Mouse (Mus musculus): ENCODE results near the gene Zc3h13. TPM values are rescaled to one million over a fixed set of nuclear protein-coding genes. Genes with fewer than 3 reads are reported as not detected.
A peak's percentile ranks its signal among the peaks of the same experiment; 100 is the strongest.

Zc3h13 gene
- 10 to 100 TPM; 20.2 to 23.9 TPM for total RNA-seq (2021)
- long read RNA-seq, experiment 1, full-length matches to known transcripts = 6 of 16 reads
- long read RNA-seq, experiment 1, partial matches to known transcripts = 4 of 16 reads
- long read RNA-seq, experiment 1, other reads (novel, unspliced or antisense) = 6 of 16 reads
- long read RNA-seq, experiment 2, full-length matches to known transcripts = 2 of 7 reads
- long read RNA-seq, experiment 2, partial matches to known transcripts = 3 of 7 reads
- long read RNA-seq, experiment 2, other reads (novel, unspliced or antisense) = 2 of 7 reads

DNA sequence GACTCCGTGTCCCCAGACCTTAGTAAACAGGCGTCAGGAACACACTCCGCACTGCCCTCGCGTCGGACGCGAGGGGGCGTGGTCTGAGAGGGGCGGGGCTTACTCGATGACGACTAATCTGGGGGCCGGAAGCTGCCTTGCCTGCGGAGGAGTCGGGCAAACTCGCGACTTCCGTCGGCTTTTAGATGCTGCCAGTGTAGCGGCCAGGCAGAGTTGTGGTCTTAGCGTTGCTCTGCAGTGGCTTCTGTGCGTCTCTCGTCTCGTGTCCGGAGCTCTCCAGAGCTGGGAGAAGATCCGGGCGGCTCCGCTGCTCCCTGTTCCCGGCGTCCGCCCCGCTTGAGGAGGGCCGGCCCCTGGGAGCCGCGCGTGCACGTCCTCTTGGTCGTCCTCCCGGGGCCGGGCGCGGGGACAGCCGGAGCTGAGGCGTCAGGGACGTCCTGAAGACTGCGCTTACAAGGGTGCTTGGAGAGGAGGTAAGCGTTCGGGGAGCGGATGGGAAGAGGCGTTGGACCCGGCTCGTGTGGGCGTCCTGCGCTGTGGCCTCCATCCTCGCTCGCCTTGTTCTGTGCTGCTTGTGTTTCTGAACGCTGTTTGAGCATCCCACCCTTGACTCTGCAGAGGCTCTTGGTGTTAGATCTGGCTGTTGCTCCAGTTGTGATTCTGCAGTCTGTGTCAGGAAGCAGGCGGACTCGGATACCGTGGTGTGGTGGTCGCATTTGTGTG is at the start of gene Zc3h13:
Gene Zc3h13, plus strand, starts transcription at position 181 of the 723 bp plus-strand sequence.
- peak; percentile 97 for DNase-seq

DNA sequence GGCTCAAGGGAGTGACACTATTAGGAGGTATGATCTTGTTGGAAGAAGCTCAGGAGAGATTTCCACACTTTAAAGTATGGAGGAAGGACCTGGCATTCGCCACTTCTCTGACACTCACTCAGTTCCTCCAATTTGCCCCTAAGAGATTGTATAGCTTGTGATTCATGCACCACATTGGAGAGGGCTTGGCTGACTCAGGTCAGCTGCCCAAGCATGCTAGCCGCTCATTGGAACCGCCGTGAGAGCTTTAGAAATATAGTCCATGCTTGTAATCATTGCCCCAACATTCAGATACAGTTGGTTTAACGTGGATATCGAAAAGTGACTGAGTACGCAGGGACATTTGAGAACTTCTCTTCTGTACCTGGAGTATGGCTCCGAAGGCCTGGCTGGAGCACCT is 48.6 kb upstream of the Zc3h13 start:
- DNase-seq = no peak

- no peak for DNase-seq
These were observed 48.1 kb upstream of the Zc3h13 start for GRCm38 (mm10) chr14:75235955-75236635.

DNA sequence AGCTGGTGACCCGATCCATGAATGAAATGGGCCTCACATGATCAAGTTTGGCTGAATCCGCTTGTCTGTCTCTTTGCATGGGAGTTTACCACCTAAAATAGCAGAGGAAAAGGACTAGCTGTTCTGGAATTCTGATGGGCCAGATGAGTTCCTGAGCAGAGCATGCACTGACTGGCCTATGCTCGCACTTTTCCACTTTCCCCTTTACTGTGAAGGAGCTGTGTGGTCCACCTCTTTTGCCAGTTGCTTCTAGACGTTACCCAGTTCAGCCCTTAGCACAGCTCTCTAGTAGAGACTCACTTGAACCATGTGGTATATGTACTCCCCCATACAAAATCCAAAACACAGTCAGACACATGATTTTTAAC is 47.6 kb upstream of the Zc3h13 start:
- no peak for DNase-seq

DNA sequence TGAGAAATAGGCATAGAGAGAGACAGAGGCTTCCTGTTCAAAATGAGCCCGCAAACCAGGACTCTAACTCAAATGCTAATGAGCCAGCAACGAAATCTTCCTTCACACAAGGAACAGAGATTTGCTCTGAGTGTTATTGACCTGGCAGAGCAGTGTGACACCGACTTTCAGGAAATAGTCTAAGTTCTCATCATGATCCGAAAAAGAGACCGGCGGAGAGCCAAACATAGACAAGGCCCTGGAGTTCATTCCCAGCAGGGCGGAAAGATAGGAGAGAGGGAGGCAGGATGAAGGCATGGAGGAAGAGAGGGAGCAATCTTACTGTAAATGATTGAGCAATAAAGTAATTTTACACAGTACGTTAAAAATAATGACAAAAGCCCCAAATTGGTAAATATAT is 47.1 kb upstream of the Zc3h13 start:
- DNase-seq = no peak

- DNase-seq = no peak
These were observed 46.0 kb upstream of the Zc3h13 start for GRCm38 (mm10) chr14:75238054-75238692.

DNA sequence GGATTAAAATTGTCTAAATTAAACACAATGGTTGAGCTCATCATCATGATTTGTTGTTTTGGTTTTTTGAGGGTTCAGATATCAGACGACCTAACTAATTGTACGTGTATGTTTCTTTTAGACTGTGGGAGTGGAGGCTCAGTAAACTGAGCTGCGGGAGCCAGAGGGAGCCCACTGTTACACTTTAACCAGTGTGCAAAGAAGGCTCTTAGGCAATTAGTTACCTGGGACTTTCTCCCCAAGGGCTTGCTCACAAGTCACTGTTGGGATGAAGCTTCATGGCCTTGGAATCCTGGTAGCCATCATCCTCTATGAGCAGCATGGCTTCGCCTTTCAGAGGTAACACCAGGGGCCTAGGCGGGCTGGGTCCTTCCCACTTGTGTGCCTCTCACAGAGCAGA is 42.1 kb upstream of the Zc3h13 start, which contains the start of gene Cpb2:
Gene Cpb2, plus strand, starts transcription at position 201 of the 400 bp plus-strand sequence.
- no peak for DNase-seq

DNA sequence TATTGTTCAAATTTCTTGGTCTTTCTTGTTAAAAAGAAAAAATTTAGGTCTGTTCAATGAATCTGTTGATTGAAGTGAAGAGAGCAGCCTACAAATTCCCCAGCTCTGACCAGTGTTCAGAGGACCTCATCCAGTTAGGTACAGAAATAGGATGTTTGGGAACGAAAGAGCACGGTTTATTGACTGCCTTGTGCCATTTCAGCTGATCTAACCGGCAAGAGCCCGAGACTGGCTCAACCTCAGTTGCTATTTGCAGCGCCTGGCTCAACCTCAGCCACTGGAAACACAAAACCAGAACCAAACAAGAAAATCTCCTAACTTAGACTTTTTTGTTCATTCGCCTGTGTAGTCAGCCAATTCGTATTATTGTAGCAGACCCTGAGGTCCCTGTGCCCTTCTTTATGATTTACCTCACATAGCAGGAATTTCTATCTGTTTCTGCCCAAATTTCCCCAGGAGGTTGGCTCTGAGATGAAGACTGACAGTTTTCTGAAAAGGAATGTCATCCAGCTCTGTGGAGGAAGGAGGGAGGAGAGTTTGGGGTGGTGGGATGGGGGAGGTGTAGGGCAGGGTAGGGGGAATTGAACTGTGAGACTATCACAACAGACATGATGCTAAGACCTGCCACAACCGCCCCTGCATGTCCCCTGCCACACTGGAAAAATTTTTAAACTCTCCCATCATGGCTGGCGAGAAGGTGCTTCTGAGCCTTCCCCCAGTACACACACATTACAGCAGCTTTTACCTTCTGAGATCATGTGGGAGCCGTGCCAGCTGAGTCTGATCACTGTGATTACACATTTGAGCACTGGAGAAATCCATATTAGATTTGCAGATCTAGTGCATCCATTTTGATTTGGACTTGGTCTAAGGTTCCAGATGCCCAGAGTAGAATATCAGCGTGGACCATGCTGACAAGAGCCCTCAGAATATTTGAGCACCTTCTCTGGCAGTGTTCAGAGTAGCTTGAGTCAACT is 37.9 kb upstream of the Zc3h13 start:
- DNase-seq = no peak

- no peak for DNase-seq
These were observed 33.7 kb upstream of the Zc3h13 start for GRCm38 (mm10) chr14:75250432-75250831.

- peak; percentile 8 for DNase-seq
These were observed 27.7 kb upstream of the Zc3h13 start for GRCm38 (mm10) chr14:75256521-75256920.

GRCm38 (mm10) chr14:75269531-75269930 is 14.6 kb upstream of the Zc3h13 start:
- no peak for DNase-seq

- DNase-seq = no peak
These were observed 4.5 kb upstream of the Zc3h13 start for GRCm38 (mm10) chr14:75279716-75280115.

DNA sequence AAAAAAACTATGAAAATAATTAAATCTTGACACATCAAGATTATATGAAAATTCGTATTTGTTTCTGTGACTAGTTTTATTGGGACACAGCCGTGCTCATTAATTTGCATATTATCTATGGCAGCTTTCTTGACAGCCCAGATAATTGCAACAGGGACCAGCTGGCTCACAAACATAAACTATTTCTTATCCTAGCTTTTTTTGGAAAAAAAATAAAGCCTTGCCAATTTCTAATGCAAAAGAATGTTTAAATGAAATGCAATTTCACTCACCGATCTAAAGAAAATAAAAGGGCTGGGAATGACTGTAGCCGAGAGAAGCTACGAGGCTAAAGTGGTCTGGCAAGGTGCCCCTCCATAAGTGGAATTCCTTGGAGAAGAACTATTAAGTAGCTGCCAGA is 3.8 kb upstream of the Zc3h13 start:
- DNase-seq = no peak

DNA sequence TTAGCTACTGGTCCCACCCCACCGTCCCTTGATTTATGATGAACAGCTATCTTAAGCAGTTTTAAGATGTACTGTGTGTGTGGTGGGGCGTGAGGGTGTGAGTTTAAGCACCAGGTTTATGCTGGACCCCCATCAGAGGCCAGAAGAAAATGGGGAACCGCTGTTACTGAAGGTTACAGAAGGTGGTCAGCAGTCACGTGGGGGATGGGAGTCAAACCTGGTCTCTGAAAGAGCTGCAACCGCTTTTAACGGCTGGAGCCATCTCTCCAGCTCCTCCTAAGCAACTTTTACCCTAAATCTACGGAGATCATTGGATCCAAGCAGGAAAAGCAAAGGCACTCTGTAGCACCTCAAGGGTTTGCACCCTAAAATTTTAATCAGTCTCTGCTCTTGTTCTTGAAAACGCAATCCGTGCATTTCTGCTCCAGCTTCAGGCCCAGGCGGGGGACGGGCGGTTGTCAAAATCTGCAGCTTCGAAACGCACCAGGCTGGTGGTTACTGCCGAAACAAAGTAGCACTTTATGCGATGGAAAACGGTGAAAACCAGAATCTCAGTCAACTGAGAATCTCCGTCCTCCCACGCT is 472 bp upstream of the Zc3h13 start:
- DNase-seq = peak; percentile 6

DNA sequence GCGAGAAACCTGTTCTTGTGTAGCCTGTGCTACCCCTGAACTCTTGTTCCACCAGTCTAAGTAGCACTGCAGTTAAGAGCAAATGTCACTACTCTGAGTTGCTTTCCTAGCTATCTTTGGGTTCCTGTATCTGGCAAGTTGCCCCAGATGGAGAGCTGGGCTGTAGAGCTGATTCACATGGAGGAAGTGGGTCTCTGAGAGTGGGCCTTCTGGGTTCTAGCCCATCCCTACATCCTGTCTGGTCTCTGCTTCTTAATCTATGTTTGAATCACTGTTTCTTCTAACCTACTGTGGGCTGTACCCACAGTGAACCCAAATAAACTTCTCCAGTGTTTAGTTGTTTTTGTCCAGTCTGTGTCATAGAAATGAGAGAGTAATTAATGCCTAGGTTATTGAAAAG is 16.9 kb downstream of the Zc3h13 start:
- DNase-seq = no peak

DNA sequence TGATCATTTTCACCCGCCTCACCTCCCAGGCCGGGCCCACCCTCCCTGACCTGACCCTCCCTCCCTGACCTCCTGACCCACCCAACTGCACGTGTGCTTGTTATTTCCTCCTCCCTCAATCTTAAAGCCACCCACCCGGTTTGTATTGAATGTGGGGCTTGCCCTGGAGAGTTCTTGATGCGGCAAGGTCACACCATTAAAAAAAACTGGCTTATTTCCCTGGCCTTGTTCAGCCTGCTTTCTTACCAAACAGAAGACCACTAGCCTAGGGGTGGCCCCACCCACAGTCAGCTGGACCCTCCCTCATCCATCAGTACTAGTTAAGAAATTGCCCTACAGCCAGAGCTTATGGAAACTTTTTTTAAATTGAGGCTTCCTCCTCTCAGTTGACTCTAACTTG is 19.6 kb downstream of the Zc3h13 start:
- no peak for DNase-seq

DNA sequence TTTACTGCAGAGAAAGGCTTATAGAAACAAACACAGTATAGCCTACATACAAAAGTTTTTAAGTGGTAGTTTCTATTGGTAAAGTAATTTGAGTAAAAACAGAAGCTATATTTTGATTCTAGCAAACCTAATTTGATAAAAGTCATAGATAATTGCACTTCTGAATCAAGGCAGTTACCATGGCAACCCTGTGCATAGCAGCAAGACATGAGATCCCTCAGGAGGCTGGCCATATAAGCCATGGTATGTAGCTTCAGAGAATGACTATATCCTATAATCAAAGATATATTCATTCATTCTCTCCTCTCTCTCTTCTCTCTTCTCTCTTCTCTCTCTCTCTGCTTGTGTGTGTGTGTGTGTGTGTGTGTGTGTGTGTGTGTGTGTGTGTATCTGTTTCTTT is 23.7 kb downstream of the Zc3h13 start:
- DNase-seq = no peak

DNA sequence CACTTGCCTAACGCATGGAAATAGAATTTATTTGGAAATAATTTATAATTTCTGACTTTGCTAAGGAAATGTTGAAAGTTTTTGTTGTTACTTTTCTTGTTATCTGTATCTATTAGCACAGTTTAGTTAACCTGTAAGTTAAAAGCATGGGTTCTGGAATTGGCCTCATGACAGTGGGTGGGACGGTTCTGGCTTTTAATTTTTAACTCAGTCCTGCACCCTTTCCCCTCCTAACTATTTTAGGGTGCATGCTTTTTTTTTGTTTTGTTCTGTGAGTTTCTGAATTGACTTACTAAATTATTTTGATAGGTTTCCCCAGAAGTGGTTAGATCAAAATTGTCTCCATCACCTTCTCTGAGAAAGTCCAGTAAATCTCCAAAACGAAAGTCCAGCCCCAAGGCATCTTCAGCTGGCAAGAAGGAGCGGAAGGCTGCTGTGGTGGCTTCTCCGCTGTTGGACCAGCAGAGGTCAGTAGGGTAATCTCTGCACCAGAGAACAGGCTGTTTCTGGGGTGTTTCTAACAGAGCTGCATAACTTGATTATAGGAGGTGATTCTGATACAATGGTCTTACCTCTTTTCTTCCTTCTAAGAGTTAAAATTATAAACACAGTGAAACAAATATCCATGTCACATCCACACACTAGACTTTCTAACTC is 25.3 kb downstream of the Zc3h13 start:
- DNase-seq = no peak

GRCm38 (mm10) chr14:75314484-75314883 is 30.3 kb downstream of the Zc3h13 start:
- DNase-seq = no peak

GRCm38 (mm10) chr14:75318736-75319135 is 34.6 kb downstream of the Zc3h13 start:
- DNase-seq = no peak

GRCm38 (mm10) chr14:75320269-75320668 is 36.1 kb downstream of the Zc3h13 start:
- no peak for DNase-seq
